Mouse (Mus musculus): ENCODE results near the gene Nkain4.

The Nkain4 gene

GRCm38 (mm10) chr2:180894029-180894623 is 60.4 kb downstream of the Nkain4 start:
- DNase-seq (ENCODE audit: low spot score in 2 of 2) = no peak

GRCm38 (mm10) chr2:180893537-180894028 is 60.9 kb downstream of the Nkain4 start:
- no peak for DNase-seq (ENCODE audit: low spot score in 2 of 2)

GRCm38 (mm10) chr2:180892841-180893521 is 61.5 kb downstream of the Nkain4 start:
- DNase-seq (ENCODE audit: low spot score in 2 of 2) = peak; percentile 81 to 86

GRCm38 (mm10) chr2:180891835-180892323 is 62.6 kb downstream of the Nkain4 start:
- DNase-seq (ENCODE audit: low spot score in 2 of 2) = no peak

- DNase-seq (ENCODE audit: low spot score in 2 of 2) = peak; percentile 68 to 73
Observed at GRCm38 (mm10) chr2:180891075-180891834, 63.2 kb downstream of the Nkain4 start.

GRCm38 (mm10) chr2:180890422-180891074 is 64.0 kb downstream of the Nkain4 start:
- DNase-seq (ENCODE audit: low spot score in 2 of 2) = no peak

GRCm38 (mm10) chr2:180889921-180890280 is 64.6 kb downstream of the Nkain4 start:
- DNase-seq (ENCODE audit: low spot score in 2 of 2) = no peak

- DNase-seq (ENCODE audit: low spot score in 2 of 2) = no peak
Observed at GRCm38 (mm10) chr2:180889271-180889920, 65.1 kb downstream of the Nkain4 start.

GRCm38 (mm10) chr2:180885270-180885669 is 69.2 kb downstream of the Nkain4 start:
- DNase-seq (ENCODE audit: low spot score in 2 of 2) = no peak

All from frontal cortex, postnatal 25 days (tissue).